Mouse (Mus musculus): ENCODE data around the gene Pnp2. TPM values are rescaled to one million over a fixed set of nuclear protein-coding genes. Genes with fewer than 3 reads are reported as not detected.

The Pnp2 gene
- polyA plus RNA-seq, 1 experiment from 2014 or later: 0.98 TPM

DNA sequence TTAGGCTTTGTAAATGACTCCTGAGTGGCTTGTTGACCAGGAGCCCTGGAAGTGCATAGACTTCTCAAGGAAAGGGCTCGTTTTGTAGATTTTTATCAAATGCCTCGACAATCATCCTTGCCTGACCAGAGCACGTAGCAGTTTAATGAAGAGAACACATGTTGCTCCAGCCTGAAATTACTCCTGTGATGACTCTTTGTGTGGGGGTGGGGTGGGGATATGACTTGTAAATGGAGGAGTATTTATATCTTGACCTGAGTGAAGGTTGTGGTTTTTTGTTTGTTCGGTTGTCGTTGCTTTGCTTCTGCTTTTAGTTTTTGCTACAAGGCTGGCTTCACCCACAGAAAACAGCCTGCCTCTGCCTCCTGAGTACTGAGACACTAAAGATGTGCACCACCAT is 26.0 kb downstream of the Pnp2 start:
- no peak for ATAC-seq
- 85% methylated on average over 5 of the region's 5 CpGs for WGBS
- H3K27me3 ChIP-seq (replicated peaks; ENCODE audit: control insufficient read depth, insufficient read depth, low read length): no peaks in the 10 kb centered on the region

DNA sequence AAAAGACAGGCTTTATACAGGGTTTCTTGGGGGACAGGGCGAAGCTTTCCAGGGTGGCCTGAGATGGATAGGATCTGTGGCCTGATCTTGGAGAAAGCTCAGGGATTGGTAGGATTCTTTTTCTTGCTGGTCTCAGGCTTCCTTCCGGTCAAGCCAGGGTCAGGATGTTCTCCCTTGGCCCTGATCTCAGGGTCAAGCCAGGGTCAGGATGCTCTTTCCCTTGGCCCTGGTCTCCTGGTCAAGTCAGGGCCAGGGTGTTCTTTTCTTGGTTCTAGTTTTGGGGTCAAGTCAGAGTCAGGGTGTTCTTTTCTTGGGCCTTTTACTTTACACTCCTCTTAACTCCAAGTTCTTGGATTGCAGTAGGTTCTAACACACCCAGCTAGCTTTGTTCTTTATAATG is 31.9 kb downstream of the Pnp2 start:
- no peak overlapping the region for H3K9ac ChIP-seq (ENCODE audit: low read depth, low read length)
- H3K27ac ChIP-seq (ENCODE audit: low read depth, low read length): no peak overlapping the region
- no peaks in the 10 kb centered on the region for H3K9me3 ChIP-seq (ENCODE audit: control insufficient read depth, low read length)
- H3K27me3 ChIP-seq (replicated peaks; ENCODE audit: control insufficient read depth, insufficient read depth, low read length): no peaks in the 10 kb centered on the region
- no peaks in the 10 kb centered on the region for H3K4me1 ChIP-seq (ENCODE audit: control insufficient read depth, insufficient read depth, low read depth, low read length)
- ATAC-seq: no peak
- H3K4me2 ChIP-seq (ENCODE audit: low read length): no peak overlapping the region
- 88% methylated on average over 2 of the region's 2 CpGs for WGBS
- H3K4me3 ChIP-seq (ENCODE audit: low read length): no peak overlapping the region
- no peaks in the 10 kb centered on the region for H3K36me3 ChIP-seq (ENCODE audit: control insufficient read depth, insufficient read depth, low read length)

More for the DNA sequence above, 26.0 kb downstream of the Pnp2 start:
- Histone ChIP-seq H3K4me1 (ENCODE audit: control insufficient read depth, insufficient read depth, low read depth, low read length) (no peaks in the 10 kb centered on the region), H3K4me2 (ENCODE audit: low read length) (no peak overlapping the region), H3K4me3 (ENCODE audit: low read length) (no peak overlapping the region), H3K36me3 (ENCODE audit: control insufficient read depth, insufficient read depth, low read length) (no peaks in the 10 kb centered on the region), H3K9me3 (ENCODE audit: control insufficient read depth, low read length) (no peaks in the 10 kb centered on the region), H3K9ac (ENCODE audit: low read depth, low read length) (no peak overlapping the region), H3K27ac (ENCODE audit: low read depth, low read length) (no peak overlapping the region)

DNA sequence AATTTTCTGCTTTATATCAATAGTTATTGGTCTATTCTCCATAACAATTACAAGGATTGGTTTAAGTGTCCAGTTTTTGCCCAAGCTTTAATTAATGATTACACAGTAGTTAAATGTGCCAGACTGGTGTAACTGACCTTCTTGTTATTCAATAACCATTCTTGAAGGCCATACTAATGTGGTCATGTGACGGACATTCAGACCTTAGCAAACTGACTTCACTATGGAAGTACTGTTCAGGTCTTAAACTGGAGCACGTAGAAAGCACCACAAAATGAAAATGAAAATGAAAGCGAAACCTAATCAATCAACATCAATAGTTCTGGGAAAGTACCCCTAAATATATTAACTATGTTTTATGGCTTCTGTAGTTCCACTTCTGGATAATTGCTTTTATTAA is 35.2 kb downstream of the Pnp2 start:
- no peaks in the 10 kb centered on the region for H3K36me3 ChIP-seq (ENCODE audit: control insufficient read depth, insufficient read depth, low read length)
- H3K9ac ChIP-seq (ENCODE audit: low read depth, low read length): no peak overlapping the region
- 88% methylated on average over 3 of the region's 3 CpGs for WGBS
- no peak overlapping the region for H3K4me2 ChIP-seq (ENCODE audit: low read length)
- no peaks in the 10 kb centered on the region for H3K4me1 ChIP-seq (ENCODE audit: control insufficient read depth, insufficient read depth, low read depth, low read length)
- no peak overlapping the region for H3K4me3 ChIP-seq (ENCODE audit: low read length)
- H3K27ac ChIP-seq (ENCODE audit: low read depth, low read length): no peak overlapping the region
- no peaks in the 10 kb centered on the region for H3K9me3 ChIP-seq (ENCODE audit: control insufficient read depth, low read length)
- H3K27me3 ChIP-seq (replicated peaks; ENCODE audit: control insufficient read depth, insufficient read depth, low read length): no peaks in the 10 kb centered on the region
- ATAC-seq: no peak

DNA sequence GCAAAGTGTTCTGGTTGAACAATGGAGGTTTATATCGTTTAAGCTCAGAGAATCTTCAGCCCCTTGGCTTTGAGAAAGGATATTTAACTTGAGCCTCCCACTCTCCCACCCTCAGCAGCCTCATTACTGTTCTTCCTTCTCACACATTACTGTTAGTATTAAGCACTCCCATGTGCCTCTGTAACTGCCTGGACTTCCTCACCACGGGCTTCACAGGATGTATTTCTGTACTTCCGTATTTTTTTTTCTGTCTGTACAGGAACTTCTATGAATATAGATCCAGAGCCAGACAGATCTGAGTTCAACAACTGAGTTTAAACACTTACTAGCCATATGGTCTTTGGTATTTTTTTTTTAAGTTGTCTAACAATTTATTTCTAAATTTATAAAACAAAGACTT is 41.3 kb downstream of the Pnp2 start:
- Histone ChIP-seq H3K4me1 (ENCODE audit: control insufficient read depth, insufficient read depth, low read depth, low read length) (no peaks in the 10 kb centered on the region), H3K9me3 (ENCODE audit: control insufficient read depth, low read length) (no peaks in the 10 kb centered on the region), H3K4me3 (ENCODE audit: low read length) (no peak overlapping the region), H3K9ac (ENCODE audit: low read depth, low read length) (no peak overlapping the region), H3K27ac (ENCODE audit: low read depth, low read length) (no peak overlapping the region), H3K36me3 (ENCODE audit: control insufficient read depth, insufficient read depth, low read length) (no peaks in the 10 kb centered on the region), H3K4me2 (ENCODE audit: low read length) (no peak overlapping the region), H3K27me3 (replicated peaks; ENCODE audit: control insufficient read depth, insufficient read depth, low read length) (no peaks in the 10 kb centered on the region)
- WGBS: 71% methylated on average over 3 of the region's 3 CpGs
- no peak for ATAC-seq

DNA sequence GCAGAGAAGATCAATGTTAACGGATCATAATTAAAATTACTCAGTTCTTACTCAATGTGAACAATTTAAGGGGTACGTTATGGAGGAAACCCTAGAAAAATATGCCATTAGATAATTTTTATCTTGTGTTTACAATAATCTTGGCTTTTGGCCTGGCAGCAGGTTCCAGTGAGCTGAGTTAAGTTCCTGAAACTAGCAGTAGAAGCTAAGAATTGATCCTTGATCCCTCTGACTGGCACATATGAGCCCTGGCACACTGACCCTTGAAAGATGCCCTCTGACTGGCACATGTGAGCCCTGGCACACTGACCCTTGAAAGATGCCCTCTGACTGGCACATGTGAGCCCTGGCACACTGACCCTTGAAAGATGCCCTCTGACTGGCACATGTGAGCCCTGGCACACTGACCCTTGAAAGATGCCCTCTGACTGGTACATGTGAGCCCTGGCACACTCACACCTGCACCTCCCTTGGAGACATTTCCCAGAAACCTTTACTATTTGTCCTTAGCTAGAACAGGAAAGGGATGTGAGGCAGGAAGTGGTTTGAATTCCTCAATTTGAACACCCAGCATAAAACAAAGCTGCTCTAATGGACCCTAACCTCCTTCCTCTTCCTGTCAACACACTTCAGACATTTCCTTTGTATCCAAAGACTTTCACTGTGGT is 42.3 kb downstream of the Pnp2 start:
- Histone ChIP-seq H3K9ac (ENCODE audit: low read depth, low read length) (no peak overlapping the region), H3K4me1 (ENCODE audit: control insufficient read depth, insufficient read depth, low read depth, low read length) (no peaks in the 10 kb centered on the region), H3K4me2 (ENCODE audit: low read length) (no peak overlapping the region), H3K27ac (ENCODE audit: low read depth, low read length) (no peak overlapping the region), H3K9me3 (ENCODE audit: control insufficient read depth, low read length) (no peaks in the 10 kb centered on the region), H3K36me3 (ENCODE audit: control insufficient read depth, insufficient read depth, low read length) (no peaks in the 10 kb centered on the region), H3K4me3 (ENCODE audit: low read length) (no peak overlapping the region), H3K27me3 (replicated peaks; ENCODE audit: control insufficient read depth, insufficient read depth, low read length) (no peaks in the 10 kb centered on the region)
- ATAC-seq: no peak
- WGBS: 84% methylated on average over 2 of the region's 2 CpGs

DNA sequence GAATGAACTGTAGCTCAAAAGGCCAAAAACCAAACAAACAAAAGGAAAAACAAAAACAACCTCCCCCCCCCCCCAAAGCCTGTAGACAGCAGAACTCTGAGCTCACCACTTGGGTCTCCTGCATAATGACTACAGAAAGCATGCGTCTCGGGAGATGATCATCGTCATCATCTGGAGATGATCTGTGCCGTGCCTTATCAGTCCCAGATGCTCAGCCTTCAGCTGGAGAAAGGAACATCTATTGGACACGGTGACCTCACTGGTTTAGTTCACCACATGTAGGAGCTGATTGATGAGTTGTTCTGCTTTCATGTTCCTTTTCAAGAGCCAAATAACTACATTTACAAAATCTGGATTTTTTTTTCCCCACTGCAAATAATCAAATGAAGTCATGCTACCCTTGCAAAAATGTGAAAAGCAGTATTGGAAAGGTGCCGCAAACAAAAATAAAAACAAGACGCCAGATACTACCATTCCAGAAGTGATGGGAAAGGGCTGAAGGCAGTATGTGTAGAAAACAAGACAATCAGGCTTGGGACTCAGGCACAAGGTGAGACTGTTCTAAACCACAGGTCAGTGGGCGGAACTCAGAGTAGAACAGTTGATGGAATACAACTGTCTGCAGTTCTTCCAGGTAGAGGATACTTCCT is 51.5 kb downstream of the Pnp2 start, which contains the start of gene Rnase10:
Rnase10 (plus strand) TSS at position 600 of the 650 bp plus-strand sequence.
- WGBS: 84% methylated on average over 8 of the region's 8 CpGs
- no peak within 1 kb of the TSS for H3K9ac ChIP-seq (ENCODE audit: low read depth, low read length)
- no peak for ATAC-seq
- no peaks in the 10 kb centered on the region for H3K27me3 ChIP-seq (replicated peaks; ENCODE audit: control insufficient read depth, insufficient read depth, low read length)
- no peaks in the 10 kb centered on the region for H3K9me3 ChIP-seq (ENCODE audit: control insufficient read depth, low read length)
- no peak within 1 kb of the TSS for H3K27ac ChIP-seq (ENCODE audit: low read depth, low read length)
- H3K4me1 ChIP-seq (ENCODE audit: control insufficient read depth, insufficient read depth, low read depth, low read length): no peaks in the 10 kb centered on the region
- no peak within 1 kb of the TSS for H3K4me2 ChIP-seq (ENCODE audit: low read length)
- no peaks in the 10 kb centered on the region for H3K36me3 ChIP-seq (ENCODE audit: control insufficient read depth, insufficient read depth, low read length)
- no peak within 1 kb of the TSS for H3K4me3 ChIP-seq (ENCODE audit: low read length)

DNA sequence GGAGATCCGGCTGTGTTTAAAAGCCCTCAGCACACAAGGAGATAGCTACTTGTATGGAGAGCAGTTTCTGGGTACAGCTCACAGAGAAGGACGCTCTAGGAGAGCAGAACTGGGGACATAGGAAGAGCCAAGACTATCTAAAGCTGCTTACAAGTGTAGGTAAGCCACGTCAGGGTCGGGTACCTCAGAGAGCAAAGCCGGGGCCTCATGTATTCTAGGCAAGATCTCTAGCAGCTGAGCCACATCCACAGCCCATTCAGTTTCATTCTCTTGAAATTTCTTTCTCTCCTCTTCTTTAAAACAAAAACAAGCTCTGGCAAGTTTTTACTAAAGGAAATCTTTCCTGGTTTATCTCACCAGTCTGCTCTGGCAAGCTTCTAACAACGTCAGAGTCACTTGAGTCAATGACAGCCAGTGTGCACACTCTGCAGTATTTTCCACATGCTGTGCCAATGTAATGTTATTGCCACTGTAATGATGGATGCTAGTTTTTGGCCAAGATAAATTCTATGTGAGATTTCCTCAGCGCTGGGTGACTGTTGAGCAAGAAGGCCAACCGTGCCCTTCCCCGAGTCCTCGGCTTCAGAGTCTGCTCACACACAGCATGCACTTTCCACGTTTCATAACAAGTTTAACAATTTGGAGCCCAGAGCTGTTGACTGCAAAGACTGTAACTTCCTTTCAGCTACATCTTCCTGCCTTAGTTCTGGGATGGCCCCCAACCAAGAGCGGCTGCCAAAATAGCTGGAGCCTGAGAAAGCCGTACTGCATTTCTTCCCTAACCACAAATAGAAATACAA is 52.3 kb downstream of the Pnp2 start:
- no peak overlapping the region for H3K4me3 ChIP-seq (ENCODE audit: low read length)
- 74% methylated on average over 13 of the region's 13 CpGs for WGBS
- no peak; the same call in 1 of the 2 replicates for ATAC-seq
- no peaks in the 10 kb centered on the region for H3K4me1 ChIP-seq (ENCODE audit: control insufficient read depth, insufficient read depth, low read depth, low read length)
- H3K27ac ChIP-seq (ENCODE audit: low read depth, low read length): no peak overlapping the region
- H3K4me2 ChIP-seq (ENCODE audit: low read length): no peak overlapping the region
- no peaks in the 10 kb centered on the region for H3K9me3 ChIP-seq (ENCODE audit: control insufficient read depth, low read length)
- no peaks in the 10 kb centered on the region for H3K36me3 ChIP-seq (ENCODE audit: control insufficient read depth, insufficient read depth, low read length)
- no peaks in the 10 kb centered on the region for H3K27me3 ChIP-seq (replicated peaks; ENCODE audit: control insufficient read depth, insufficient read depth, low read length)
- no peak overlapping the region for H3K9ac ChIP-seq (ENCODE audit: low read depth, low read length)

DNA sequence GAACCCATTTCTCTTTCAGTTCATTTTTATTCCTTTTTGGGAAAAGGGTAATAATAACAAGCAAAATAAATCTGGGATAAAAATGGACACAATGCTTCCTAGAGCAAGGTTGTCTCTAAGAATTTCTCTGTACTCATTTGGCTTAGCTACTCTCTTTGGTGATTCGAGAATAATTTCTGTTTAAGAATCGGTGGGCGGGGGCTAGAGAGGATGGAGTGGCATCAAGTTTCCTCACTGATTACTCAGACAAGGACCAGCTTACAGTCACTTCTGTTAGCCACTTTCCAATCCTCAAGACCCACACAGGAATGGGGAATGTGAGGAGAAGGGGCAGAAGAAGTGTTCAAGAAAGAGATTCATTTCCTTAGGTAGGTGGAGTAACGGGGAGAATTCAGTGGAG is 53.0 kb downstream of the Pnp2 start:
- no peaks in the 10 kb centered on the region for H3K27me3 ChIP-seq (replicated peaks; ENCODE audit: control insufficient read depth, insufficient read depth, low read length)
- no peaks in the 10 kb centered on the region for H3K4me1 ChIP-seq (ENCODE audit: control insufficient read depth, insufficient read depth, low read depth, low read length)
- H3K9me3 ChIP-seq (ENCODE audit: control insufficient read depth, low read length): no peaks in the 10 kb centered on the region
- H3K27ac ChIP-seq (ENCODE audit: low read depth, low read length): no peak overlapping the region
- ATAC-seq: no peak
- H3K4me3 ChIP-seq (ENCODE audit: low read length): no peak overlapping the region
- 92% methylated on average over 4 of the region's 4 CpGs for WGBS
- H3K4me2 ChIP-seq (ENCODE audit: low read length): no peak overlapping the region
- H3K9ac ChIP-seq (ENCODE audit: low read depth, low read length): no peak overlapping the region
- H3K36me3 ChIP-seq (ENCODE audit: control insufficient read depth, insufficient read depth, low read length): no peaks in the 10 kb centered on the region

DNA sequence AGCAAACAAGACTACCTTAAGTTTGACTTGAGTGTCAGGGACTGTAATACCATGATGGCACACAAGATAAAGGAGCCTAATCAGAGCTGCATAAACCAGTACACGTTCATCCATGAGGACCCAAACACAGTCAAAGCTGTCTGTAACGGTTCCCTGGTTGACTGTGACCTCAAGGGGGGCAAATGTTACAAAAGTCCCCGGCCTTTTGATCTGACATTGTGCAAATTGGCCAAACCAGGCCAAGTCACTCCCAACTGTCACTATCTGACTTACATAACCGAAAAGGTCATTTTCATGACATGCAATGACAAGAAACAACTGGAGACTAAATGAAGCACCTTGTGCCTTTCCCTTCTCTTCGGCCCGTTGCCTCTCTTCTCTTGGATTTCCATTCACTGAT is 53.8 kb downstream of the Pnp2 start:
- Histone ChIP-seq H3K4me2 (ENCODE audit: low read length) (no peak overlapping the region), H3K27me3 (replicated peaks; ENCODE audit: control insufficient read depth, insufficient read depth, low read length) (no peaks in the 10 kb centered on the region), H3K36me3 (ENCODE audit: control insufficient read depth, insufficient read depth, low read length) (no peaks in the 10 kb centered on the region), H3K9ac (ENCODE audit: low read depth, low read length) (no peak overlapping the region), H3K4me3 (ENCODE audit: low read length) (no peak overlapping the region), H3K4me1 (ENCODE audit: control insufficient read depth, insufficient read depth, low read depth, low read length) (no peaks in the 10 kb centered on the region), H3K27ac (ENCODE audit: low read depth, low read length) (no peak overlapping the region), H3K9me3 (ENCODE audit: control insufficient read depth, low read length) (no peaks in the 10 kb centered on the region)
- no peak for ATAC-seq
- WGBS: 84% methylated on average over 6 of the region's 6 CpGs
